Mouse (Mus musculus) bone marrow macrophage, adult 2 months (primary cell): ENCODE data around the gene Cbx2. TPM values are rescaled to one million over a fixed set of nuclear protein-coding genes. Genes with fewer than 3 reads are reported as not detected.
A peak's percentile ranks its signal among the peaks of the same experiment; 100 is the strongest.

Experiments
- H3K27ac ChIP-seq: 2 replicates; pipeline ENCODE4 v1.5.1; 2012; ENCODE audit warnings: low read depth, low read length; ENCODE audit not compliant: insufficient read depth
- H3K4me1 ChIP-seq: 2 replicates; pipeline ENCODE4 v1.6.1; 2012; ENCODE audit warnings: low read length; ENCODE audit not compliant: control insufficient read depth, insufficient read depth
- H3K4me3 ChIP-seq: 2 replicates; pipeline ENCODE4 v1.5.1; 2012; ENCODE audit warnings: mild to moderate bottlenecking, low read length, moderate library complexity; ENCODE audit not compliant: insufficient read depth
- CTCF ChIP-seq: IDR thresholded peaks from 2 replicates; pipeline ENCODE4 v1.5.1; 2012; ENCODE audit warnings: low read depth, mild to moderate bottlenecking, low read length, moderate library complexity
- POLR2A ChIP-seq: IDR thresholded peaks from 2 replicates; pipeline ENCODE4 v1.6.1; 2012; ENCODE audit warnings: mild to moderate bottlenecking, low read depth, low read length, borderline replicate concordance
- polyA plus RNA-seq: library from polyadenylated mRNA; stranded (reverse); fragments of >200 nt; gene quantifications from 2 replicates; pipeline ENCODE4 v1.2.4, GENCODE M21; 2012; ENCODE audit not compliant: missing spikeins, insufficient read depth, insufficient read length

Cbx2 gene
- polyA plus RNA-seq, 1 experiment: 2.0 TPM

DNA sequence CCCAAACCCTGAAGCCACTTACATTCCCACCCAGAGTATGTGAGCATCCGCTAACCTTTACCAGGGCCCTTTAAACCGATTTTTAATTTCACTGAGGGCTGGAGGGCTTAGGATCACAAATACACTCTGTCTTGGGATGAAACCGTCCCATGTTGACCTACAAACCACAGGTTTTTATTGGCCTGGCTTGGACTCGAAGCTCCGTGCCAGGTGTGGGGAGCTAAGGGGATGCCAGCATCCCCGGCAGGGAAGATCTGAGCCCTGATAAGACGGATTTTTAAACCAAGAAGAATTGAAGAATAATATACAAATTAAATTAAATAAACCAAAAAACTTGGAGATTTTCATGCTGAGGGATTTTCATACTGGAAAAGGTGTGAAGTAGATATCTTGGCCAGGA is 8.3 kb upstream of the Cbx2 start:
- Histone ChIP-seq H3K4me1 (no peaks in the 10 kb centered on the region), H3K27ac (no peak overlapping the region), H3K4me3 (no peak overlapping the region)
- TF ChIP-seq POLR2A: no peak
- no peak for TF ChIP-seq CTCF

DNA sequence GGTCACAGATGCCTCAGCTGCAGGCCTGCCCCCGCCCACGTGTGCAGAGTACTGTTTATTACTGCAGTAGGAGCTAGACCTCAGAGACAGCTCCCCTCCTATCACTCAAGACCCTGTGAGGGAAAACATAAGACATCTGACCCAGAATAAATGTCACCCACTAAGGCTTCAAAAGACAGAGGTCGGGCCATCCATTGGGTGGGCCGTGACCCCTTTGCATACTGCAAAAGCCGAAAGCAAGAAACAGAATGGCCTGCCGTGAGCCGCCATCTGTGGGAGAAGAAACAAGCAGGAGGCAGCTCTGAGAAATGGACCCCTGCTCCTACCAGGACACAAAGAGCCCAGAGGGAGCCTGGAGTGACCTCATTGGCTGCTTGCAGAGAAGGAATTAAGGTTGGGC is 5.3 kb upstream of the Cbx2 start:
- H3K27ac ChIP-seq: no peak overlapping the region
- TF ChIP-seq CTCF (no peak), POLR2A (no peak)
- peaks cover 2% of the 10 kb centered on the region; the same call in 1 of the 2 replicates for H3K4me1 ChIP-seq
- no peak overlapping the region for H3K4me3 ChIP-seq

DNA sequence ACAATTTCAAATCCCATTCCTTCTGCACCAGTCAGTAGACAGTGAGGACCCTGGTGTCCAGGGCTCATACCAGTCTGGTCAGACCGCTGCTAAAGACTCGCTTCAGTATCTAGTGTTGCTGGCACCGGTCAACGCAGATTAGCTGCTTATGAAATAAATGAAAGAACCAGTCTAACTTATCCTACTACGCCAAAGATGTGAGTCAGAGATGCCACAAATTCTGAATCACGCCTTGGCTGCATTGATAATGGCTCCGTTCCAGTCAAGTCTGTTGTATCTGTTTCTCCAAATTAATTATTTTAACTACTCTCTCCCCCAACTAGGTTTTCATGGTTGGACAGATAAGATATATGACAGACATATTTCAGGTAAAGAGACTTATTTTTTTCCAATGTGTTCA is 1.6 kb upstream of the Cbx2 start:
- Histone ChIP-seq H3K27ac (no peak overlapping the region), H3K4me3 (no peak overlapping the region), H3K4me1 (peaks cover 11% of the 10 kb centered on the region)
- TF ChIP-seq CTCF (no peak), POLR2A (no peak)

DNA sequence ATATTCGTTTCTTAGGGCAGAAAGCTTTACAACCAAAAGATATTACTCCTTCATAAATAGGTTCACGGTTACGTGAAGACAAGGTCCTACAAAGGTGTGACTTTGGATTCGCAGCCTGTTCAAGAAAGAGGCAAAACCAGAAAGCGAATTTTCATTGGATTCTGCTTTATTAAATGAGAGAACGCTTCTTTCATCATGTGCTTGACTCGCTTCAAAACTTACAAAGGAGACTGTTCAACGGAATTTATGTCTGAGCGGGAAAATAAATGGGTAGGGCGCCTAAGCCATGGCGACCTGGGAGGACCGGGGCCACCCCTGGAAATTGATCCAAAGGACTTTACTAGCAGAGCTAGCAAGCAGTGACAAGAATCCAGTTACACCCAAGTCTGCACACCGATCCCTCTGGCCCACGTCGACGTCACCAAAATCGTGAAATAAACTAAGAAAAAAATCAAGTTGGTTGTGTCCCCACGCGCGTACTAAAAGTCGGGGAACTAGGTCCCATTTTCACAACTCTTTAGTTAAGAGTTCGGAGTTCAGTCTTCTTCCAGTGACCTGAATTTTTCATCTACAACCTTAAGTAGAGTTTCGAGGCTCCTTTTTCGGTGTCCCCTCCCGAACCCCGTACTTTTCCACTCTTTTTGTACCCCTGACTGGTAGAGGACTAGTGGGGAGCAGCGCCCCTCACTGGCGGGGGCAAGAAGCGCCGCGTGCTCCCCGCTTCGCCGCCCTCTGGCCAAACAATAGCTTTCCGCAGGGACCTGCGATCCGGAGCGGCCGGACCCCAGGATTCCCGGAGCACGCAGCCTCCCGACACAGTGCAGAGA is 481 bp upstream of the Cbx2 start:
- TF ChIP-seq POLR2A: no peak
- TF ChIP-seq CTCF: peak; percentile 51
- peak overlapping the region; percentile 75 for H3K4me3 ChIP-seq
- H3K4me1 ChIP-seq: peaks cover 11% of the 10 kb centered on the region
- no peak overlapping the region for H3K27ac ChIP-seq

DNA sequence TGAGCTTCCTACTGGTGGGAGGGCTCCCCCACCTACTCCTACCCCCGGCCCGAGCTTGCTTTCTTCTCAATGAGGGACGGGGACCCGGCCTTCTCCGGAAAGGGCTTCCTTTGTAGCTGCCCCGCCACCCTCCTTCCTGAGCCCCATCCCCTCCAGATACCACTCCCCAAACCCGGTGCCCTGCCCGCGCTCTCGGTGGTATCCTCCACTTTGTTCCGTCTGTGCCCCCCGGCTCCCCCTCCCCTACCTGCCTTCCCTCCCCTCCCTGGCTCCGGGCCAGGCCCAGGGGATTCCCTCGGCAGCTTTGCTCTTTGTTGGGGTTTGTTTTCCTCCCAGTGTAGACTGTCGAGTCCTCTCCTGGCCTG is 836 bp downstream of the Cbx2 start:
- Histone ChIP-seq H3K27ac (no peak overlapping the region), H3K4me3 (peak overlapping the region; percentile 75), H3K4me1 (peaks cover 11% of the 10 kb centered on the region)
- no peak for TF ChIP-seq POLR2A
- no peak for TF ChIP-seq CTCF

DNA sequence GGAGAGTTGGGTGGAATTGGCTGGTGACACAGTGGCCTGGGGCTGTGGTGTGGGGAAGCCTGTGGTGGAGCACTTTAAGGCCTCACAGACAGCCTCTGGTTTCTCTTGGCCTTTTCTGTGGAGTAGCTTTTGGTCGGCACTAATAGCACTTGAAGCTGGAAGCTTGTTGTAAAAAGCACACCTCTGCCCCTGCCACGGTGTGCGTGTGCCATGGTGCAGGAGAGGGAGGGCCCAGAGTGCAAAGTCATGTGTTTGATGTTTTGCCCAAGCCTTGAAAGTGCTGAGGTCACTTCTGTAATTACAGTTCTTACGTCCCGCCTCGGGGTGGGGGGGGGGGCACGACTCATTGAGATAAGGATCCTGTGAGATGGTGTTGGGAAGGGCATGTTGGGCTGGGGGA is 1.5 kb downstream of the Cbx2 start:
- Histone ChIP-seq H3K4me1 (peaks cover 11% of the 10 kb centered on the region), H3K4me3 (peak overlapping the region; percentile 75), H3K27ac (no peak overlapping the region)
- TF ChIP-seq POLR2A (no peak), CTCF (no peak)

DNA sequence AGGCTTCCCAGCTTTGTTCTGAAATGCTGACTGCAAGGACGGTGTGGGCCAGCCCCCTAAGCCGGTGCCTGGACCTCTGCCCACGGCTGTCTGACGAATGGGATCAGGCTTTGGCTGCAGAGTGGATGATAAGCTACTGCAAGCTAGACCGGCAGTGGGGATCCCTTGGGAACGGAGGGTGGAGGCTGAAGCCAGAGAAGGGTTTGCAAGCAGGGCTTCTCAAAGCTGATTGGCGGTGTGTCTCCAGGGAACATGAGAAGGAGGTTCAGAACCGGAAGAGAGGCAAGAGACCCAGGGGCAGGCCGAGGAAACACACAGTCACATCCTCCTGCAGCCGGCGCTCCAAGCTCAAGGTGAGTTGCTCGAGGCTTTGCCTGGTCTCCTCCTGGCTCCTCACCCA is 3.4 kb downstream of the Cbx2 start:
- peaks cover 11% of the 10 kb centered on the region for H3K4me1 ChIP-seq
- H3K4me3 ChIP-seq: no peak overlapping the region
- H3K27ac ChIP-seq: no peak overlapping the region
- TF ChIP-seq POLR2A (no peak), CTCF (no peak)

DNA sequence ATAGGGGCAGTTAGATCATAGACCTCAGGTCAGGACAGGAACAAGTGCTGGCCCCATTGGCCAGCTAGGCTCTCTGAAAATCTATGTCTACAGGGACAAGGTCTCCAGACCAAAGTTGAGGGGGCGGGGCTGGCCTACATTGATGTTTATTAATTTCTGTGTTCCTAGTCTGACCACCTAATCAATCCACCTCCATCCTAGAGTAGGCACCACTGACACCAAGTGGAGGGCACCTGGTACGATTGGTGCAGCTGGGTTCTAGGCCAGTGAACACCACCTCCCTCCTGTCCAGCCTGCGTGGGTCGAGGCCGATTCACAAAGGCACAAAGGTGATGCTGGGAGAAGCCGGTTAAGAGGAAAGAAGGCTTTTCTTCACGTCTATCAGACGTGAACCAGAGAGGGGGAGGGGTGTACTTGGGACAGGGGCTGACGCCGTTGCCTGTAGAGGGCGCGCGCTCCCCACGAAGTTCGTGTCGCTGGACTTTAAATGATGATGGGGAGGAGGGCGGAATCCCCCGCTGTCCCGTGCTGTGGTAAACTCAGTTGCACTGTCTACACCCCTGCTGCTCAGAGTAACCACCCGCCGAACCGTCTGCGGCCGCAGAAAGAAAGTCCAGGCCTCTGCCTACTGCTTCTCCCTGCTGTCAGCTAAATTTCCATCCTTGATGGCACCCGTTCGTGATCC is 11.3 kb downstream of the Cbx2 start:
- no peak overlapping the region for H3K4me3 ChIP-seq
- TF ChIP-seq CTCF (peak; percentile 76), POLR2A (no peak)
- H3K27ac ChIP-seq: no peak overlapping the region
- H3K4me1 ChIP-seq: no peaks in the 10 kb centered on the region

DNA sequence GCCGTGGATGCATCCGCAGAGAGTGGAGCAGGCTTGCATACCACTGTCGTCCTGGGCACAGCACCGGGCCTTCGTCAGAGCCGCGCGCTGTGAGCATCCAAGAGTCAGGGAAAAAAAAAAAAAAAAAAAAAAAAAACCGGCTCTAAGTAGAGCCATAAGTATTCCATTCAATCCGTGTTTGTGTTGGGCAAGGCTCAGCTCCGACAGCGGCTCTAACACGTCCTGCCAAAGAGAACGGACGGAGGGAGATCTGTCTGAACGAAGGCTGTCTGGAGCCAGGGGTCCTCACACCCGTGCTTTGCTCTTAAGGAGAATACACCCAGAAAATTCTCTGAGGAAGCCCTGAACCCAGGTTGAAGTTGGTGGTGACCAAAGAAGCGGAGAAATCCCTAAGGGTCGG is 11.9 kb downstream of the Cbx2 start:
- peaks cover 4% of the 10 kb centered on the region for H3K4me1 ChIP-seq
- H3K27ac ChIP-seq: no peak overlapping the region
- TF ChIP-seq CTCF (no peak), POLR2A (no peak)
- H3K4me3 ChIP-seq: no peak overlapping the region

DNA sequence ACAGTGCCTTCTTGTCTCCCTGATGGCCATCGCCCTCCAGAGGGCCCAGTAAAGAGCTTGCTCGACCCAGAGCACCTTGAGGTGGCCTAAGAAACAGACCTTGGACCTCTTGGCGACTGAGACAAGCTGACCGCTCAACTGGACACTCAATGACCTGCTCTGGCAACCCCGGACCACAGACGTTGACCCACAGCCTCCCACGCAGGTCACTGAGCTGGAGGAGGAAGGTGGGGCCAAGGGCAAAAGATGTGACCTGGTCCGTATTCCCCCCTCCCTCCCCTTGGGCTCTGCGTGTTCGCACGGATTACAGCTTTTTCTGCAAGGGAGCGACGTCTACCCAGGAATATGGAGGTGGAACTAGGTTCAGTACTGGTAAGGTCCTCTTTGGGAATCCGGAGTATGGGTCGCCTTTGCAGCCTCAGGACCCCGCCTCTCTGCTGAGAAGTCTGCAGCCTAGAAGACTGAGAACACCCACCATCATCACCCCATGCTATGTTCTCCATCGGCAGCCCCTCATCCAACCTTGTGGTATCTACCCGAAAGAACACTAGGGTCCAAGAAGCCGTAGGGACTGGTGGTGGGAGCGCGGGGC is 12.4 kb downstream of the Cbx2 start:
- TF ChIP-seq CTCF (no peak), POLR2A (no peak)
- Histone ChIP-seq H3K4me1 (peaks cover 8% of the 10 kb centered on the region), H3K4me3 (no peak overlapping the region), H3K27ac (no peak overlapping the region)
